Mouse (Mus musculus) CH12.LX (cell line): ENCODE measurements around the gene Creb1. TPM values are rescaled to one million over a fixed set of nuclear protein-coding genes. Genes with fewer than 3 reads are reported as not detected.

Source experiments
- DNase-seq: peaks from one replicate; pipeline ENCODE4 v3.0.0-alpha.2; 2013; ENCODE audit errors: extremely low read depth
- H3K27ac ChIP-seq: 2 replicates; pipeline ENCODE4 v1.5.1; 2012; ENCODE audit warnings: low read depth, mild to moderate bottlenecking, control low read depth, moderate library complexity; ENCODE audit not compliant: insufficient read depth
- H3K27me3 ChIP-seq: replicated peaks from 2 replicates; pipeline ENCODE3; 2012; ENCODE audit warnings: inconsistent platforms
- H3K36me3 ChIP-seq, 2 experiments: replicated peaks in 1 of 2; 2 replicates each; pipeline versions ENCODE3 to v1.6.1; 2012; ENCODE audit warnings: inconsistent platforms in 1 of 2, low read length in 1 of 2, mild to moderate bottlenecking in 1 of 2, mixed read lengths in 1 of 2, moderate library complexity in 1 of 2; ENCODE audit not compliant: control insufficient read depth in 1 of 2, insufficient read depth in 1 of 2
- H3K4me1 ChIP-seq, 2 experiments: 2 replicates each; pipeline ENCODE4 v1.6.1; 2012; ENCODE audit warnings: inconsistent platforms in 1 of 2, moderate library complexity in 1 of 2; ENCODE audit not compliant: insufficient read depth in 2 of 2, control insufficient read depth in 1 of 2
- H3K4me2 ChIP-seq: 2 replicates; pipeline ENCODE4 v1.6.1; 2012; ENCODE audit warnings: low read depth, mild to moderate bottlenecking, control low read depth; ENCODE audit not compliant: poor library complexity, insufficient read depth, severe bottlenecking
- H3K4me3 ChIP-seq, 3 experiments: fragments of 150-350 bp in 1 of 3; sonication (generic) in 1 of 3; replicated peaks in 1 of 3; 2 replicates each; pipeline versions ENCODE3 to v1.5.1; 2011 to 2012; ENCODE audit warnings: low read depth in 2 of 3, low read length in 2 of 3, mild to moderate bottlenecking in 2 of 3, moderate library complexity in 2 of 3, control low read depth in 1 of 3, improper control_type of control experiment in 1 of 3, inconsistent platforms in 1 of 3, mixed read lengths in 1 of 3; ENCODE audit not compliant: poor library complexity in 1 of 3
- H3K79me2 ChIP-seq: replicated peaks from 2 replicates; pipeline ENCODE4 v1.6.1; 2012; ENCODE audit warnings: mild to moderate bottlenecking, moderate library complexity; ENCODE audit not compliant: control insufficient read depth, poor library complexity, insufficient read depth, severe bottlenecking; ENCODE audit errors: extremely low read depth
- H3K9ac ChIP-seq: 2 replicates; pipeline ENCODE4 v1.6.1; 2012; ENCODE audit warnings: low read depth, mild to moderate bottlenecking, control low read depth, moderate library complexity; ENCODE audit not compliant: insufficient read depth
- H3K9me3 ChIP-seq: replicated peaks from 2 replicates; pipeline ENCODE3; 2012; ENCODE audit warnings: low read length, inconsistent platforms, mixed read lengths
- BHLHE40 ChIP-seq: IDR thresholded peaks from 2 replicates; pipeline ENCODE4 v1.6.1; 2011; ENCODE audit warnings: mild to moderate bottlenecking, low read depth, low read length, improper control_type of control experiment
- CHD2 ChIP-seq: IDR thresholded peaks from 2 replicates; pipeline ENCODE4 v1.6.1; 2011; ENCODE audit warnings: low read length, improper control_type of control experiment
- E2F4 ChIP-seq: IDR thresholded peaks from 2 replicates; pipeline ENCODE4 v1.6.1; 2011; ENCODE audit warnings: low read depth, low read length, improper control_type of control experiment; ENCODE audit not compliant: insufficient replicate concordance
- ELF1 ChIP-seq: IDR thresholded peaks from 2 replicates; pipeline ENCODE4 v1.6.1; 2014; ENCODE audit warnings: low read depth, mild to moderate bottlenecking, inconsistent platforms, low read length, improper control_type of control experiment
- EP300 ChIP-seq: IDR thresholded peaks from 2 replicates; pipeline ENCODE4 v1.6.1; 2011; ENCODE audit warnings: low read length, improper control_type of control experiment
- HCFC1 ChIP-seq: IDR thresholded peaks from 2 replicates; pipeline ENCODE4 v1.6.1; 2012; ENCODE audit warnings: low read depth, mild to moderate bottlenecking, inconsistent platforms, low read length, improper control_type of control experiment
- JUND ChIP-seq: conservative IDR thresholded peaks from 2 replicates; pipeline ENCODE4 v1.6.1; 2011; ENCODE audit warnings: low read depth, low read length, improper control_type of control experiment
- MAFK ChIP-seq: IDR thresholded peaks from 2 replicates; pipeline ENCODE4 v1.6.1; 2011; ENCODE audit warnings: low read length, improper control_type of control experiment; ENCODE audit not compliant: insufficient replicate concordance
- MAX ChIP-seq: IDR thresholded peaks from 2 replicates; pipeline ENCODE4 v1.6.1; 2011; ENCODE audit warnings: low read length, improper control_type of control experiment
- MXI1 ChIP-seq: IDR thresholded peaks from 2 replicates; pipeline ENCODE4 v1.6.1; 2011; ENCODE audit warnings: mild to moderate bottlenecking, low read depth, low read length, improper control_type of control experiment
- PAX5 ChIP-seq: IDR thresholded peaks from 2 replicates; pipeline ENCODE4 v1.6.1; 2012; ENCODE audit warnings: low read length, inconsistent platforms, mixed read lengths
- POLR2AphosphoS2 ChIP-seq: IDR thresholded peaks from 2 replicates; pipeline ENCODE4 v1.6.1; 2011; ENCODE audit warnings: low read depth, low read length, improper control_type of control experiment
- RCOR1 ChIP-seq: conservative IDR thresholded peaks from 2 replicates; pipeline ENCODE4 v1.6.1; 2012; ENCODE audit warnings: low read depth, mild to moderate bottlenecking, inconsistent platforms, low read length, improper control_type of control experiment
- SMC3 ChIP-seq: IDR thresholded peaks from 2 replicates; pipeline ENCODE4 v1.6.1; 2011; ENCODE audit warnings: low read depth, low read length, improper control_type of control experiment
- TBP ChIP-seq: conservative IDR thresholded peaks from 2 replicates; pipeline ENCODE4 v1.6.1; 2011; ENCODE audit warnings: low read depth, low read length, improper control_type of control experiment
- UBTF ChIP-seq: IDR thresholded peaks from 2 replicates; pipeline ENCODE4 v1.6.1; 2012; ENCODE audit warnings: low read depth, mild to moderate bottlenecking, inconsistent platforms, low read length, improper control_type of control experiment, moderate library complexity
- USF1 ChIP-seq: IDR thresholded peaks from 2 replicates; pipeline ENCODE4 v1.6.1; 2014; ENCODE audit warnings: low read depth, mild to moderate bottlenecking, inconsistent platforms, low read length, improper control_type of control experiment
- USF2 ChIP-seq: conservative IDR thresholded peaks from 2 replicates; pipeline ENCODE4 v1.6.1; 2011; ENCODE audit warnings: low read depth, low read length, improper control_type of control experiment
- ZC3H11A ChIP-seq: IDR thresholded peaks from 2 replicates; pipeline ENCODE4 v1.6.1; 2012; ENCODE audit warnings: low read depth, mild to moderate bottlenecking, inconsistent platforms, low read length, improper control_type of control experiment
- ZKSCAN1 ChIP-seq: IDR thresholded peaks from 2 replicates; pipeline ENCODE4 v1.6.1; 2012; ENCODE audit warnings: low read depth, inconsistent platforms, low read length, improper control_type of control experiment, borderline replicate concordance
- ZMIZ1 ChIP-seq: IDR thresholded peaks from 2 replicates; pipeline ENCODE4 v1.6.1; 2012; ENCODE audit warnings: low read depth, mild to moderate bottlenecking, inconsistent platforms, low read length, improper control_type of control experiment
- ZNF384 ChIP-seq: IDR thresholded peaks from 2 replicates; pipeline ENCODE4 v1.6.1; 2012; ENCODE audit warnings: low read depth, low read length, improper control_type of control experiment, inconsistent platforms
- dilution Hi-C: fragments of 300-500 bp; cut with MboI; formaldehyde crosslinking; loops from 2 replicates; pipeline ENCODE4 v1.14.3; 2020; ENCODE audit warnings: low sequenced_read_pairs; ENCODE audit not compliant: extremely low pct_unique_long_range_greater_than_20kb, extremely low pct_ligation_motif_present
- in situ Hi-C: fragments of 300-500 bp; cut with MboI; formaldehyde crosslinking; loops from 3 replicates; pipeline ENCODE4 v1.14.3; 2019; ENCODE audit warnings: low sequenced_read_pairs, low pct_ligation_motif_present, low pct_unique_long_range_greater_than_20kb, mixed read lengths
- polyA plus RNA-seq: library from polyadenylated mRNA; unstranded; fragments of >175 nt; gene quantifications from 2 replicates; pipeline ENCODE4 v1.2.1, GENCODE M21; 2012; ENCODE audit warnings: low read depth; ENCODE audit not compliant: insufficient read length
- total RNA-seq, 2 experiments: library from RNA; depleted of rRNA; stranded (reverse); fragments of 300-350 nt in 1 of 2; fragments of >200 nt in 1 of 2; gene quantifications; 2 replicates each; pipeline ENCODE4 v1.2.3; 2012 to 2014

Creb1 gene
- total and polyA plus RNA-seq, 3 experiments: 21.0 to 42.8 (median 24.2) TPM

- no peaks in the 10 kb centered on the region for H3K9me3 ChIP-seq
- no peak overlapping the region for H3K9ac ChIP-seq
- H3K36me3 ChIP-seq: peaks cover 0 to 13% of the 10 kb centered on the region in 2 experiments
- H3K27ac ChIP-seq: no peak overlapping the region
- no peaks in the 10 kb centered on the region for H3K27me3 ChIP-seq
- no peaks in the 10 kb centered on the region for H3K79me2 ChIP-seq
- in situ Hi-C loops (no loop called here), dilution Hi-C loops (no loop called here)
- H3K4me1 ChIP-seq: peaks cover 0 to 17% of the 10 kb centered on the region in 2 experiments; a peak in 2 of 4 replicates
- no peak overlapping the region for H3K4me2 ChIP-seq
- DNase-seq: no peak
- no peak overlapping the region for H3K4me3 ChIP-seq
- TF ChIP-seq ELF1 (no peak), UBTF (no peak), E2F4 (no peak), USF1 (no peak), SMC3 (no peak), POLR2AphosphoS2 (no peak), MAX (no peak)
- TF ChIP-seq, all 38 proteins: peak for 0
These were observed 88.7 kb downstream of the Creb1 start for GRCm38 (mm10) chr1:64621116-64621515.

GRCm38 (mm10) chr1:64623558-64624435 is 91.4 kb downstream of the Creb1 start:
- Histone ChIP-seq H3K27ac (no peak overlapping the region), H3K9ac (no peak overlapping the region), H3K4me3 (no peak overlapping the region), H3K9me3 (no peaks in the 10 kb centered on the region), H3K4me1 (peaks cover 0 to 9% of the 10 kb centered on the region in 2 experiments; a peak in 2 of 4 replicates), H3K79me2 (no peaks in the 10 kb centered on the region), H3K4me2 (no peak overlapping the region), H3K36me3 (peaks cover 0 to 13% of the 10 kb centered on the region in 2 experiments), H3K27me3 (no peaks in the 10 kb centered on the region)
- in situ Hi-C loops: no loop called here
- no peak for DNase-seq
- TF ChIP-seq POLR2AphosphoS2 (no peak), USF2 (no peak), CHD2 (no peak), UBTF (no peak), MAX (no peak), SMC3 (no peak), MXI1 (no peak), MAFK (no peak), EP300 (no peak), BHLHE40 (no peak), HCFC1 (no peak), TBP (no peak), RCOR1 (no peak), ZMIZ1 (no peak), ZC3H11A (no peak), JUND (no peak), ZKSCAN1 (no peak), ZNF384 (no peak), PAX5 (no peak)
- dilution Hi-C loops: no loop called here
